Mouse (Mus musculus) forebrain, embryonic 13.5 days (tissue): ENCODE results near the gene Pdcd1. TPM values are rescaled to one million over a fixed set of nuclear protein-coding genes. Genes with fewer than 3 reads are reported as not detected.
"Not testable (repeated sequence)": the region's sequence is repeated elsewhere in the genome, so short reads cannot be mapped to it uniquely, and the experiment has no call there.

Experiments used
- ATAC-seq: fragments of 200-750 bp; cut with Nextera tagmentation; 2 replicates; pipeline ENCODE4 v1.8.0; 2017
- H3K27ac ChIP-seq: fragments of 300-500 bp; sonication (generic); 2 replicates; pipeline ENCODE4 v1.5.1; 2015; ENCODE audit warnings: inconsistent platforms, mild to moderate bottlenecking, moderate library complexity
- H3K27me3 ChIP-seq: fragments of 300-500 bp; sonication (generic); 2 replicates; pipeline ENCODE4 v1.6.1; 2015; ENCODE audit warnings: mild to moderate bottlenecking, inconsistent platforms
- H3K36me3 ChIP-seq: fragments of 300-500 bp; sonication (generic); 2 replicates; pipeline ENCODE4 v1.6.1; 2015; ENCODE audit warnings: mild to moderate bottlenecking, inconsistent platforms; ENCODE audit not compliant: poor library complexity, severe bottlenecking
- H3K4me1 ChIP-seq: fragments of 300-500 bp; sonication (generic); 2 replicates; pipeline ENCODE4 v1.6.1; 2015; ENCODE audit warnings: inconsistent platforms
- H3K4me2 ChIP-seq: fragments of 300-500 bp; sonication (generic); 2 replicates; pipeline ENCODE4 v1.6.1; 2015; ENCODE audit warnings: inconsistent platforms, mild to moderate bottlenecking, moderate library complexity
- H3K4me3 ChIP-seq: fragments of 300-500 bp; sonication (generic); 2 replicates; pipeline ENCODE4 v1.5.1; 2015; ENCODE audit warnings: mild to moderate bottlenecking, inconsistent platforms
- H3K9ac ChIP-seq: fragments of 300-500 bp; sonication (generic); 2 replicates; pipeline ENCODE4 v1.6.1; 2015; ENCODE audit warnings: mild to moderate bottlenecking, inconsistent platforms
- H3K9me3 ChIP-seq: fragments of 300-500 bp; sonication (generic); replicated peaks from 2 replicates; pipeline ENCODE4 v1.6.1; 2016; ENCODE audit warnings: inconsistent platforms
- WGBS: fragments of 180-500 bp; shearing (Covaris S2); methylation state at CpG from one replicate; pipeline ENCODE4 v1.1.7; 2015; 5-methylcytosine and 5-hydroxymethylcytosine counted together
- polyA plus RNA-seq: library from polyadenylated mRNA; unstranded; fragments of >200 nt; fragmentation: Nextera tagmentation; extraction: Ambion mirVana; gene quantifications from 2 replicates; pipeline ENCODE4 v1.2.1, GENCODE M21; 2015

The Pdcd1 gene
- polyA plus RNA-seq, 1 experiment from 2014 or later: not detected

- Histone ChIP-seq H3K27ac (no peak within 1 kb of the TSS), H3K9me3 (no peaks in the 10 kb centered on the region), H3K4me1 (no peaks in the 10 kb centered on the region), H3K9ac (no peak within 1 kb of the TSS), H3K27me3 (no peaks in the 10 kb centered on the region), H3K4me2 (no peak within 1 kb of the TSS), H3K36me3 (no peaks in the 10 kb centered on the region), H3K4me3 (no peak within 1 kb of the TSS)
- WGBS: 86% methylated on average over 6 of the region's 6 CpGs
- ATAC-seq: no peak
These were observed 32.2 kb downstream of the Pdcd1 start, which contains the start of gene Neu4 for GRCm38 (mm10) chr1:94020151-94020550. TSS of gene Neu4 (plus strand) at chr1:94020451.

GRCm38 (mm10) chr1:94011643-94012042 is 40.7 kb downstream of the Pdcd1 start:
- no peak overlapping the region for H3K27ac ChIP-seq
- no peaks in the 10 kb centered on the region for H3K4me1 ChIP-seq
- H3K27me3 ChIP-seq: no peaks in the 10 kb centered on the region
- no peak overlapping the region for H3K4me3 ChIP-seq
- H3K36me3 ChIP-seq: no peaks in the 10 kb centered on the region
- WGBS: 72% methylated on average over 3 of the region's 3 CpGs
- no peak overlapping the region for H3K4me2 ChIP-seq
- no peak for ATAC-seq
- no peaks in the 10 kb centered on the region for H3K9me3 ChIP-seq
- no peak overlapping the region for H3K9ac ChIP-seq

GRCm38 (mm10) chr1:94008826-94009225 is 43.5 kb downstream of the Pdcd1 start:
- H3K9ac ChIP-seq, H3K4me1 ChIP-seq, H3K27me3 ChIP-seq, H3K4me2 ChIP-seq, H3K9me3 ChIP-seq, H3K27ac ChIP-seq, ATAC-seq, H3K4me3 ChIP-seq, H3K36me3 ChIP-seq: not testable (repeated sequence)
- WGBS: 92% methylated on average over 15 of the region's 19 CpGs

GRCm38 (mm10) chr1:94005954-94006506 is 46.3 kb downstream of the Pdcd1 start:
- not testable (repeated sequence) for H3K36me3 ChIP-seq, H3K9ac ChIP-seq, H3K27me3 ChIP-seq, H3K27ac ChIP-seq, H3K4me2 ChIP-seq, H3K4me3 ChIP-seq, H3K9me3 ChIP-seq, H3K4me1 ChIP-seq
- WGBS: 80% methylated on average over 2 of the region's 2 CpGs
- ATAC-seq: 0 out of 2 replicates have a peak, but pooled peaks have one; percentile 30

GRCm38 (mm10) chr1:94001023-94001422 is 51.3 kb downstream of the Pdcd1 start:
- Histone ChIP-seq H3K4me3 (no peak overlapping the region), H3K27me3 (no peaks in the 10 kb centered on the region), H3K4me1 (no peaks in the 10 kb centered on the region), H3K4me2 (no peak overlapping the region), H3K9ac (no peak overlapping the region), H3K36me3 (no peaks in the 10 kb centered on the region), H3K27ac (no peak overlapping the region), H3K9me3 (no peaks in the 10 kb centered on the region)
- 82% methylated on average over 2 of the region's 2 CpGs for WGBS
- no peak for ATAC-seq

GRCm38 (mm10) chr1:93991491-93991890 is 60.9 kb downstream of the Pdcd1 start:
- WGBS: 87% methylated on average over 3 of the region's 3 CpGs
- ATAC-seq, H3K4me1 ChIP-seq, H3K27me3 ChIP-seq, H3K4me2 ChIP-seq, H3K9ac ChIP-seq, H3K4me3 ChIP-seq, H3K36me3 ChIP-seq, H3K27ac ChIP-seq, H3K9me3 ChIP-seq: not testable (repeated sequence)

- not testable (repeated sequence) for H3K36me3 ChIP-seq, H3K4me3 ChIP-seq, H3K4me2 ChIP-seq, H3K27ac ChIP-seq, H3K9me3 ChIP-seq, ATAC-seq, H3K9ac ChIP-seq, H3K4me1 ChIP-seq, H3K27me3 ChIP-seq
- 84% methylated on average over 2 of the region's 2 CpGs for WGBS
These were observed 61.3 kb downstream of the Pdcd1 start for GRCm38 (mm10) chr1:93991068-93991467.

- not testable (repeated sequence) for H3K4me2 ChIP-seq, ATAC-seq, H3K27ac ChIP-seq, H3K36me3 ChIP-seq, H3K9me3 ChIP-seq, H3K4me1 ChIP-seq, H3K9ac ChIP-seq, H3K4me3 ChIP-seq, H3K27me3 ChIP-seq
- 91% methylated on average over 7 of the region's 8 CpGs for WGBS
These were observed 62.1 kb downstream of the Pdcd1 start, which contains the start of gene Gal3st2c for GRCm38 (mm10) chr1:93990209-93990608. TSS of gene Gal3st2c (plus strand) at chr1:93990509.

GRCm38 (mm10) chr1:93988786-93989185 is 63.6 kb downstream of the Pdcd1 start:
- no peak for ATAC-seq
- no peak overlapping the region for H3K9ac ChIP-seq
- H3K27ac ChIP-seq: no peak overlapping the region
- H3K4me1 ChIP-seq: no peaks in the 10 kb centered on the region
- no peaks in the 10 kb centered on the region for H3K9me3 ChIP-seq
- 77% methylated on average over 3 of the region's 3 CpGs for WGBS
- no peak overlapping the region for H3K4me3 ChIP-seq
- H3K4me2 ChIP-seq: no peak overlapping the region
- no peaks in the 10 kb centered on the region for H3K36me3 ChIP-seq
- H3K27me3 ChIP-seq: no peaks in the 10 kb centered on the region

Other genes with a start within 250 kb of the Pdcd1 start
- gene Ing5, start 248.6 kb downstream of the Pdcd1 start, polyA plus RNA-seq: 14.2 and 15.8 TPM in 2 replicates
- 14.7 and 15.0 TPM in 2 replicates for gene D2hgdh, start 227.6 kb downstream of the Pdcd1 start, polyA plus RNA-seq
- not detected in 2 replicates for gene Gal3st2, start 191.2 kb downstream of the Pdcd1 start, polyA plus RNA-seq
- 0.06 TPM in 1 of 2 replicates, not detected in the other for gene Gal3st2b, start 134.2 kb downstream of the Pdcd1 start, polyA plus RNA-seq
- gene Gal3st2c, start 62.0 kb downstream of the Pdcd1 start, polyA plus RNA-seq: not detected in 2 replicates
- gene Neu4, start 32.1 kb downstream of the Pdcd1 start, polyA plus RNA-seq: not detected in 2 replicates